In genomic region chr4:123407792-123408191, GRCm38 (mm10) we compare ENCODE assay signal across 9 mouse cellular contexts.
DNase-seq lines count a peak whose midpoint lies in the region; ATAC-seq and TF ChIP-seq lines count a peak whose summit lies in the region.
"Had no signal": no experiment of that assay in that cellular context is flagged by ENCODE, and none has a peak within 500 bp of the region (broad histone marks: within the 10 kb centered on the region; RNA-seq: fewer than 3 reads in every experiment).

No protein-coding gene starts in this region.

- H3K4me3 ChIP-seq in kidney, embryonic 16.5 days (ENCODE audit: low read length): no peak overlapping the region; the same call in 1 of the 2 replicates
- H3K4me3 ChIP-seq in embryonic fibroblast, embryonic 13.5 days (ENCODE audit: insufficient read depth, low read length): peak overlapping the region; percentile 33
- peak overlapping the region; percentile 4; the same call in 1 of the 2 replicates for H3K4me3 ChIP-seq in intestine, embryonic 14.5 days (ENCODE audit: low read depth, low read length)
- no peak overlapping the region for H3K4me3 ChIP-seq in midbrain, embryonic 16.5 days (ENCODE audit: low read depth, low read length)

- H3K9me3 ChIP-seq in kidney, embryonic 16.5 days (ENCODE audit: low read length): no peaks in the 10 kb centered on the region
- H3K9me3 ChIP-seq in intestine, embryonic 14.5 days (ENCODE audit: control insufficient read depth, low read length): no peaks in the 10 kb centered on the region
- no peaks in the 10 kb centered on the region for H3K9me3 ChIP-seq in midbrain, embryonic 16.5 days (replicated peaks; ENCODE audit: control insufficient read depth, low read length, poor library complexity, severe bottlenecking)

- 73% methylated on average over 6 of the region's 6 CpGs for WGBS in kidney, embryonic 16.5 days
- 70% methylated on average over 6 of the region's 6 CpGs for WGBS in intestine, embryonic 14.5 days
- WGBS in midbrain, embryonic 16.5 days: 65% methylated on average over 6 of the region's 6 CpGs

- H3K9ac ChIP-seq in kidney, embryonic 16.5 days (replicated peaks; ENCODE audit: low read length): peak overlapping the region; percentile 3; the same call in 1 of the 2 replicates
- no peak overlapping the region for H3K9ac ChIP-seq in intestine, embryonic 14.5 days (ENCODE audit: low read length)
- no peak overlapping the region for H3K9ac ChIP-seq in midbrain, embryonic 16.5 days (ENCODE audit: low read depth, low read length)

- H3K4me1 ChIP-seq in kidney, embryonic 16.5 days (ENCODE audit: insufficient read depth, low read length): peaks cover 72% of the 10 kb centered on the region
- H3K4me1 ChIP-seq in embryonic fibroblast, embryonic 13.5 days (ENCODE audit: control insufficient read depth, insufficient read depth, low read length): peaks cover 30% of the 10 kb centered on the region
- peaks cover 62% of the 10 kb centered on the region for H3K4me1 ChIP-seq in intestine, embryonic 14.5 days (replicated peaks; ENCODE audit: control insufficient read depth, insufficient read depth, low read length)
- peaks cover 67% of the 10 kb centered on the region for H3K4me1 ChIP-seq in midbrain, embryonic 16.5 days (ENCODE audit: control insufficient read depth, insufficient read depth, low read length)

- ATAC-seq in kidney, embryonic 16.5 days (ENCODE audit: low FRiP score, low TSS enrichment): no peak
- no peak for ATAC-seq in intestine, embryonic 14.5 days (replicated peaks; ENCODE audit: low FRiP score, low TSS enrichment, low read depth)
- ATAC-seq in midbrain, embryonic 16.5 days: no peak

- TF ChIP-seq CTCF in embryonic fibroblast, embryonic 13.5 days (IDR thresholded peaks at IDR 0.05; ENCODE audit: borderline replicate concordance, insufficient read depth, low read length): no peak

- DNase-seq in kidney, postnatal 25 days: no peak
- no peak for DNase-seq in intestine, embryonic 14.5 days (ENCODE audit: low spot score)
- DNase-seq in adrenal gland, adult 2 months: no peak
- DNase-seq in embryo, embryonic 11 days: no peak
- no peak for DNase-seq in testis, postnatal 14 days (ENCODE audit: low spot score)
- DNase-seq: kidney, adult 18-20 months had no signal

- H3K36me3 ChIP-seq in kidney, embryonic 16.5 days (ENCODE audit: insufficient read depth, low read length): 0 out of 2 replicates have a peak, but pooled peaks cover 6% of the 10 kb centered on the region
- H3K36me3 ChIP-seq in intestine, embryonic 14.5 days (ENCODE audit: control insufficient read depth, insufficient read depth, low read length): peaks cover 12% of the 10 kb centered on the region
- H3K36me3 ChIP-seq in midbrain, embryonic 16.5 days (ENCODE audit: control insufficient read depth, insufficient read depth, low read length): no peaks in the 10 kb centered on the region

- peak overlapping the region; percentile 10; the same call in 1 of the 2 replicates for H3K4me2 ChIP-seq in kidney, embryonic 16.5 days (replicated peaks; ENCODE audit: low read depth, low read length)
- H3K4me2 ChIP-seq in intestine, embryonic 14.5 days (ENCODE audit: low read length): peak overlapping the region; percentile 46
- H3K4me2 ChIP-seq in midbrain, embryonic 16.5 days (ENCODE audit: low read length): peak overlapping the region; percentile 10; the same call in 1 of the 2 replicates

- H3K27me3 ChIP-seq in kidney, embryonic 16.5 days (ENCODE audit: insufficient read depth, low read length): no peaks in the 10 kb centered on the region
- H3K27me3 ChIP-seq in intestine, embryonic 14.5 days (replicated peaks; ENCODE audit: control insufficient read depth, insufficient read depth, low read length): no peaks in the 10 kb centered on the region
- H3K27me3 ChIP-seq in midbrain, embryonic 16.5 days (ENCODE audit: control insufficient read depth, insufficient read depth, low read depth, low read length): no peaks in the 10 kb centered on the region

- no peak for TF ChIP-seq POLR2A in embryonic fibroblast, embryonic 13.5 days (IDR thresholded peaks at IDR 0.05; ENCODE audit: low read depth, low read length)

- H3K27ac ChIP-seq in kidney, embryonic 16.5 days (ENCODE audit: low read length): no peak overlapping the region
- H3K27ac ChIP-seq in embryonic fibroblast, embryonic 13.5 days (ENCODE audit: insufficient read depth, low read length): no peak overlapping the region
- H3K27ac ChIP-seq in intestine, embryonic 14.5 days (ENCODE audit: low read depth): no peak overlapping the region
- H3K27ac ChIP-seq in midbrain, embryonic 16.5 days (ENCODE audit: low read length): peak overlapping the region; percentile 18; the same call in 1 of the 2 replicates

Comparison
In these comparisons a context has a peak if more than half of its experiments do, and no peak if none do; other contexts are left out.
1. H3K4me3 ChIP-seq: peak in embryonic fibroblast, embryonic 13.5 days (single experiment) and intestine, embryonic 14.5 days (single experiment); none in kidney, embryonic 16.5 days (single experiment) and midbrain, embryonic 16.5 days (single experiment).
2. Peak in every context shown above with its lines, with median percentiles within 50 percentile points of each other: H3K4me2 ChIP-seq.